Mouse (Mus musculus): ENCODE results near the gene Trmt10b. TPM values are rescaled to one million over a fixed set of nuclear protein-coding genes. Genes with fewer than 3 reads are reported as not detected.

Trmt10b gene
- polyA plus RNA-seq, 1 experiment from 2014 or later, result 27.0 TPM

DNA sequence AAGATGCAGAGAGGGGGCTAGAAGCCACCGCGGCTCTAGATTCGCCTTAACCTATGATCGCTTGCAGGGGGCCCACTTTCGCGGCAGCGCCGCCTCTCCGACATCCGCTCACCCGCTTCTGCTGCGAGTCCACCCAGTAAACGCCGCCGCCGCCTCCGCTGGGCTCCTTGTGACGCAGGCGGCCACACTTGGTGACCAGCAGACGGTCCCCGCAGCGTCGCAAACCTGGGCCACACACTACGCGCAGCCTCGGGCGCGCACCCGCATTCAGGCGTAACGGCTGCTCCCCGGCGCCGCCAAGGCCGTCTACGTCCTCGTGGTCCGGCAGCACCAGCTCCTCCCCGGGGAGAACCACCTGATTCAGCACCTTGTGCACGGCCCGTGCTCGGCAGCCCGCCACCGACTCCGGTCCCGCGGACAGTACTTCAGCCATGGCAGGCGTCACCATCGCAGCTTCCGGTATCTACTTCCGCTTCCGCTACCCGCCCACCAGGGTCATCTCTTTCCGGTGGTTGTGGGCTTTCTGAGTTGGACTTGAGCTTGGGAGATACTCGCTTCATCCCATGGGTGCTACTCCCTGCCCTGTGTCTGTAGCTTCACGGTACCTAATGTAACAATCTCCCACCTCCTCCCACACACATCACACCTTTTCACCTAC lies 23.4 kb downstream of the Trmt10b start:
- peak overlapping the region; percentile 96 for H3K4me3 ChIP-seq (ENCODE audit: low read depth, low read length)
- no peaks in the 10 kb centered on the region for H3K27me3 ChIP-seq (ENCODE audit: control insufficient read depth, insufficient read depth, low read length)
- peak overlapping the region; percentile 79 for H3K9ac ChIP-seq (replicated peaks; ENCODE audit: low read depth, low read length)
- H3K36me3 ChIP-seq (ENCODE audit: control insufficient read depth, insufficient read depth, low read length), result peaks cover 18% of the 10 kb centered on the region; the same call in 1 of the 2 replicates
- under 1% methylated on average over 56 of the region's 56 CpGs for whole genome bisulfite sequencing
- peak overlapping the region; percentile 85 for H3K27ac ChIP-seq (ENCODE audit: low read depth, low read length)
- no peaks in the 10 kb centered on the region for H3K9me3 ChIP-seq (ENCODE audit: control insufficient read depth, low read length)
- H3K4me1 ChIP-seq (ENCODE audit: control insufficient read depth, insufficient read depth, low read length), result peaks cover 19% of the 10 kb centered on the region; the same call in 1 of the 2 replicates
- peak; percentile 93 for ATAC-seq (ENCODE audit: low read depth)
- peak overlapping the region; percentile 77 for H3K4me2 ChIP-seq (ENCODE audit: low read depth, low read length)

DNA sequence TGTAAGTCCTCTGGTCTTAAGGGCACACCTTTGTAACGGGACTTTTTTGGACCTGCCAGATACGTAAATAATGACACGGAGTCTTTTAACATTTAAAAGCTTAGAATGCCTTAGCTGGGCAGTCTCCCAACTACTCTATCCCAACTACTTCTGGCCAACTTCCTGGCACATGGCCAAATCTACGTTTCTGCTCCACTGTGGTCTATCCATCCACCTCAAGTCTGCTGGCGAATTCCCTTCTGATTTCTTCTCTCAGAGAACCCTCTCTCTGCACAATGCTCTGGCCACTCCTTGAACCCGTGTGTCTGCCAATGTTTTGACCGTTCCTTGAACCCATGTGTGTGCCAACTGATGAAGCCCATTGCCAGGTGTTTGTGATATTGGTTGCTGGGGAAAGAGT lies 34.2 kb downstream of the Trmt10b start:
- no peak overlapping the region for H3K4me3 ChIP-seq (ENCODE audit: low read depth, low read length)
- 0 out of 2 replicates have a peak, but pooled peaks cover 2% of the 10 kb centered on the region for H3K27me3 ChIP-seq (ENCODE audit: control insufficient read depth, insufficient read depth, low read length)
- no peak overlapping the region for H3K9ac ChIP-seq (replicated peaks; ENCODE audit: low read depth, low read length)
- H3K36me3 ChIP-seq (ENCODE audit: control insufficient read depth, insufficient read depth, low read length), result no peaks in the 10 kb centered on the region
- no peaks in the 10 kb centered on the region for H3K4me1 ChIP-seq (ENCODE audit: control insufficient read depth, insufficient read depth, low read length)
- no peaks in the 10 kb centered on the region for H3K9me3 ChIP-seq (ENCODE audit: control insufficient read depth, low read length)
- no peak for ATAC-seq (ENCODE audit: low read depth)
- no peak overlapping the region for H3K4me2 ChIP-seq (ENCODE audit: low read depth, low read length)
- H3K27ac ChIP-seq (ENCODE audit: low read depth, low read length), result no peak overlapping the region
- WGBS, result 81% methylated on average over 7 of the region's 7 CpGs

DNA sequence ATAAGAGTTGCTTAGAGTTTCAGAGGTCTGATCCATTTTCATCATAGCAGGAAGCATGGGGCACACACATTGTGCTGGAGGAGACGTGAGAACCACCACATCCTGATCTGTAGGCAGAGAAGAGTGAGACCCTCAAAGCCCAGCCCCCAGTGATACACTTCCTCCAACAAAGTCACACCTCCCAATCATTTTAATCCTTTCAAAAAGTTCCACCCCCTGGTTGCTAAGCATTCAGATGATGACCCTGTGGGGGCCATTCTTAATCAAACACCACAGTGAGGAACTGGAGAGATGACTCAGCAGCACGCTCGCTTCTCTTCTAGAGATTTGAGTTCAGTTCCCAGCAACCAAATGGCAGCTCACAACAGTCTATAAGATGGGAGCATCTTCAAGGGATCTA lies 35.5 kb downstream of the Trmt10b start:
- no peak overlapping the region for H3K4me2 ChIP-seq (ENCODE audit: low read depth, low read length)
- no peaks in the 10 kb centered on the region for H3K9me3 ChIP-seq (ENCODE audit: control insufficient read depth, low read length)
- H3K36me3 ChIP-seq (ENCODE audit: control insufficient read depth, insufficient read depth, low read length), result no peaks in the 10 kb centered on the region
- H3K27me3 ChIP-seq (ENCODE audit: control insufficient read depth, insufficient read depth, low read length), result no peaks in the 10 kb centered on the region
- H3K27ac ChIP-seq (ENCODE audit: low read depth, low read length), result no peak overlapping the region
- no peaks in the 10 kb centered on the region for H3K4me1 ChIP-seq (ENCODE audit: control insufficient read depth, insufficient read depth, low read length)
- H3K9ac ChIP-seq (replicated peaks; ENCODE audit: low read depth, low read length), result no peak overlapping the region
- ATAC-seq (ENCODE audit: low read depth), result no peak
- H3K4me3 ChIP-seq (ENCODE audit: low read depth, low read length), result no peak overlapping the region
- 67% methylated on average over 3 of the region's 3 CpGs for WGBS

DNA sequence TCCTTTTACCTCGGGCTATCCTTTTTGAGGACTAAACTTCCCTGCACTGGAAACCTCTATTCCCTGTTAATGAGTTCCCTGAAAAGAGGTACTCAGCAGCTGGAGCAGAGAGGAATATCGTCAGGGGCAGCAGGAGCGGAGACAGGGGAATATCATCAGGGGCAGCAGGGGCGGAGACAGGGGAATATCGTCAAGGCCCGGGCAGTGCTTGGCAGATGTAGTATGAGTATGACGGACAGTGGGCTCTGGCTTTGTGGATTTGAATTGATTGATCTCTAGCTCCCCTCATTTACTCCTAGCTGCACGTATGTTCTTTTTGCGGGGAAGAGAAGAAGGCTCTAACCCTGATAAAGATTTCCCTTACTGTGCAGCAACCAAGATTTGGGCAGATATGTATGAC lies 44.3 kb downstream of the Trmt10b start:
- WGBS, result 56% methylated on average over 9 of the region's 9 CpGs
- peaks cover 15% of the 10 kb centered on the region for H3K4me1 ChIP-seq (ENCODE audit: control insufficient read depth, insufficient read depth, low read length)
- ATAC-seq (ENCODE audit: low read depth), result peak; percentile 9; the same call in 1 of the 2 replicates

DNA sequence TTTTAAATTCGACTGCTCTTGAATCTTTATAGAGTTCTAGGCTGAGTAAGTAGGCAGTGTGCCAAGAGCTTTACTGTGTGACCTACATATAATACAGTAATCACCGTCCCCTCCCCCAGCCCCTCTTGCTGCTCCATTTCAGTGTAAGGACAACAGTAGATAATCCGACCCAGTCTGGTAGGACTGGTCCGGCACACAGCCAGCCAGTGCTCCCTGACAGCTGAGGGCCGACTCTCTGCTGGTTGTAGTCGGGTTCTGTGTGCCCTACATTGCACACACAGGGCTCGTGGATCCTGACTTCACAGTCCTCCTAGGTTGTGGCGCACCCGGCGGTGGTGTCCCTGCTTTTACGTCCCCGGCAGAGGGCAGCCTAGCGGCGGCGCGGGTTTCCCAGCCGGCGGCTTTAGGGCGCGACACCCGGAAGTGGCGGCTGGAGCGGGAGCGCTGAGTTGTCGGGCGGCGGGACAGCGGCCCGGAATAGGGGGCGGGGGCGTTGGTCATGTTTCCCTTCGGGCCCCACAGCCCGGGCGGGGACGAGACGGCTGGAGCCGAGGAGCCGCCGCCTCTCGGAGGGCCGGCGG lies 44.8 kb downstream of the Trmt10b start, which contains the start of gene Dcaf10:
TSS of gene Dcaf10 (plus strand) at position 433 of the 581 bp plus-strand sequence.
- peak; percentile 96 for ATAC-seq (ENCODE audit: low read depth)
- Histone ChIP-seq H3K27me3 (ENCODE audit: control insufficient read depth, insufficient read depth, low read length) (no peaks in the 10 kb centered on the region; the same call in 1 of the 2 replicates), H3K4me3 (ENCODE audit: low read depth, low read length) (peak within 1 kb of the TSS; percentile 94), H3K9me3 (ENCODE audit: control insufficient read depth, low read length) (no peaks in the 10 kb centered on the region), H3K4me2 (ENCODE audit: low read depth, low read length) (peak within 1 kb of the TSS; percentile 93), H3K4me1 (ENCODE audit: control insufficient read depth, insufficient read depth, low read length) (peaks cover 15% of the 10 kb centered on the region), H3K27ac (ENCODE audit: low read depth, low read length) (peak within 1 kb of the TSS; percentile 84), H3K9ac (replicated peaks; ENCODE audit: low read depth, low read length) (peak within 1 kb of the TSS; percentile 90), H3K36me3 (ENCODE audit: control insufficient read depth, insufficient read depth, low read length) (0 out of 2 replicates have a peak, but pooled peaks cover 4% of the 10 kb centered on the region)
- WGBS, result 1% methylated on average over 42 of the region's 42 CpGs

More for the DNA sequence above, 44.3 kb downstream of the Trmt10b start:
- no peaks in the 10 kb centered on the region for H3K9me3 ChIP-seq (ENCODE audit: control insufficient read depth, low read length)
- H3K27me3 ChIP-seq (ENCODE audit: control insufficient read depth, insufficient read depth, low read length), result no peaks in the 10 kb centered on the region; the same call in 1 of the 2 replicates
- peak overlapping the region; percentile 94; the same call in 1 of the 2 replicates for H3K4me3 ChIP-seq (ENCODE audit: low read depth, low read length)
- peak overlapping the region; percentile 90 for H3K9ac ChIP-seq (replicated peaks; ENCODE audit: low read depth, low read length)
- peak overlapping the region; percentile 93 for H3K4me2 ChIP-seq (ENCODE audit: low read depth, low read length)
- H3K27ac ChIP-seq (ENCODE audit: low read depth, low read length), result peak overlapping the region; percentile 84
- 0 out of 2 replicates have a peak, but pooled peaks cover 3% of the 10 kb centered on the region for H3K36me3 ChIP-seq (ENCODE audit: control insufficient read depth, insufficient read depth, low read length)

DNA sequence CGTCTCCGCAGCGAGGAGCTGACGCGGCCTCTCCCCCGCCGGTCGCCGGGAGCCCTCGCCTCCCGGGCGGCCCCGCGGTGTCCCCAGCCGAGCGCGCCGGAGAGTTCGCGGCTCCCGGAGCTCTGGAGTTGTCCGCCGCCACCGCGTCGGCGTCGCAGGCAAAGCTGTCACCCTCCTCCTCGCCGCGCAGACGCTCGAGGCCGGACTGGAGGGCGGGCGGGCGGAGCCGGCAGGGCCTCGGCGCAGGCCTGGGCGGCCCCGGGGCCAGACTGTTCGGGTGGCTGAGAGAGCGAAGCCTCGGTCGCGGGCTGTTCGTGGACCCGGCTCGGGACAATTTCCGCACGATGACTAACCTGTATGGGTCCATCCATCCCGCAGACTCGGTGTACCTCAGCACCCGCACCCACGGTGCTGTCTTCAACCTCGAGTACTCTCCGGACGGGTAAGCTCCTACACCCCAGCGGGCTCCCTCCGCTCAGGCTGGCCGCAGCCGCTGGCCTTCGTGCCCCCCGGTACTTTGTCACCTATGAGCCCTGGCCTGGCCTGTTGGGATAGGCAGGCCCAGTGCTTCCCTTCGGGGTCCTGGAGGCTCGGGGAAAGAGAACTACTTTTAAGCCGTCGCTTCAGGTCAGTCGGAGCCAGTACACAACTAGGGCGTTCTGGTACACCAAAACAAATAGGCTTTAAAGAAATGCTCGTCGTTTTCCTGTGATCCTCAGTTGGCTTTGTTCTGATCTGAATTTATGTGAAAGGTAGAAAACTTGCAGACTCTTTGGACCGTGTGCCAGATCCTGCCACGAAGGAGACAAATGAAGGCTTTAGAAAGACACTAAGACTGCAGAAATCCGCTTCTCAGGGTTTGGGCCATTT lies 45.6 kb downstream of the Trmt10b start, which contains the start of gene Exosc3:
TSS of gene Exosc3 (minus strand) at position 447 of the 870 bp plus-strand sequence.
- H3K36me3 ChIP-seq (ENCODE audit: control insufficient read depth, insufficient read depth, low read length), result 0 out of 2 replicates have a peak, but pooled peaks cover 4% of the 10 kb centered on the region
- H3K4me2 ChIP-seq (ENCODE audit: low read depth, low read length), result peak within 1 kb of the TSS; percentile 93
- no peaks in the 10 kb centered on the region for H3K9me3 ChIP-seq (ENCODE audit: control insufficient read depth, low read length)
- ATAC-seq (ENCODE audit: low read depth), result peak; percentile 78
- H3K4me1 ChIP-seq (ENCODE audit: control insufficient read depth, insufficient read depth, low read length), result peaks cover 15% of the 10 kb centered on the region
- under 1% methylated on average over 73 of the region's 76 CpGs for WGBS
- peak within 1 kb of the TSS; percentile 90 for H3K9ac ChIP-seq (replicated peaks; ENCODE audit: low read depth, low read length)
- no peaks in the 10 kb centered on the region; the same call in 1 of the 2 replicates for H3K27me3 ChIP-seq (ENCODE audit: control insufficient read depth, insufficient read depth, low read length)
- H3K4me3 ChIP-seq (ENCODE audit: low read depth, low read length), result peak within 1 kb of the TSS; percentile 94
- H3K27ac ChIP-seq (ENCODE audit: low read depth, low read length), result peak within 1 kb of the TSS; percentile 84

DNA sequence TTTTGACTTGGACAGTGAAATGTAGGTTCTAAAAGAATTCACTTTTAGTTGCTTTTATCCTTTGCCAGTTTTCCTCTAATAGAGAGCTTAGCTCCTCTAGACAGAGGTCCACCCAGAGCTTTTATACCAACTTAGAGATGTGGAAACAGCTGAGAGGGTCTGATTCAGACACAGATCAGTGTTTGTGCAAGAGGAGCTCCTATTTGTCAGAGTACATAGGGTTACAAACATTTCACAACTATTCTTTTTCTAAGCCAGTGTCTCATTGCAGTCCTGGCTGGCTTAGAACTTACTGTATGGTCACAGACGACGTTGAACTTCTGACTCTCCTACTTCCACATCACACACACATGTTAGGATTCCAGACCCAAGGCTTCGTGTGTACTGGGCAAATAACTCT lies 59.7 kb downstream of the Trmt10b start:
- H3K36me3 ChIP-seq (ENCODE audit: control insufficient read depth, insufficient read depth, low read length), result peaks cover 8% of the 10 kb centered on the region; the same call in 1 of the 2 replicates
- no peak overlapping the region for H3K9ac ChIP-seq (replicated peaks; ENCODE audit: low read depth, low read length)
- H3K9me3 ChIP-seq (ENCODE audit: control insufficient read depth, low read length), result no peaks in the 10 kb centered on the region
- H3K27ac ChIP-seq (ENCODE audit: low read depth, low read length), result no peak overlapping the region
- no peak for ATAC-seq (ENCODE audit: low read depth)
- H3K4me3 ChIP-seq (ENCODE audit: low read depth, low read length), result no peak overlapping the region
- H3K4me2 ChIP-seq (ENCODE audit: low read depth, low read length), result no peak overlapping the region
- H3K4me1 ChIP-seq (ENCODE audit: control insufficient read depth, insufficient read depth, low read length), result no peaks in the 10 kb centered on the region
- 94% methylated on average over 3 of the region's 3 CpGs for WGBS
- H3K27me3 ChIP-seq (ENCODE audit: control insufficient read depth, insufficient read depth, low read length), result no peaks in the 10 kb centered on the region
